Mouse (Mus musculus) heart, adult 18-20 months (tissue): ENCODE results near the gene Ppat. TPM values are rescaled to one million over a fixed set of nuclear protein-coding genes. Genes with fewer than 3 reads are reported as not detected.
"Not testable (repeated sequence)": the region's sequence is repeated elsewhere in the genome, so short reads cannot be mapped to it uniquely, and the experiment has no call there.

ENCODE experiments used
- DNase-seq, 2 experiments: peaks; one replicate each; pipeline ENCODE4 v3.0.0; 2021 to 2022; ENCODE audit warnings: mixed read lengths in 1 of 2
- total RNA-seq, 2 experiments: library from RNA; stranded (reverse); gene quantifications; 2 replicates each; pipeline ENCODE4 v1.2.3; 2021

The Ppat gene
- total RNA-seq, 2 experiments from 2014 or later, result 13.3 to 15.1 TPM

GRCm38 (mm10) chr5:76947758-76948157, 3.6 kb downstream of the Ppat start:
- DNase-seq, result no peak

GRCm38 (mm10) chr5:76947142-76947541, 4.2 kb downstream of the Ppat start:
- peak; percentile 27 to 31 for DNase-seq

- no peak for DNase-seq
Measured at GRCm38 (mm10) chr5:76945678-76946033, 5.7 kb downstream of the Ppat start.

GRCm38 (mm10) chr5:76944965-76945677, 6.3 kb downstream of the Ppat start:
- DNase-seq, result no peak

GRCm38 (mm10) chr5:76942505-76942904, 8.9 kb downstream of the Ppat start:
- DNase-seq, result no peak

- DNase-seq, result no peak
Measured at GRCm38 (mm10) chr5:76941975-76942374, 9.4 kb downstream of the Ppat start.

- DNase-seq, result no peak
Measured at GRCm38 (mm10) chr5:76939717-76940116, 11.7 kb downstream of the Ppat start.

- peak; percentile 38 to 52 for DNase-seq
Measured at GRCm38 (mm10) chr5:76929180-76929877, 22.0 kb downstream of the Ppat start.

GRCm38 (mm10) chr5:76928124-76928832, 23.1 kb downstream of the Ppat start:
- peak; percentile 61 to 69 for DNase-seq

GRCm38 (mm10) chr5:76924296-76924695, 27.1 kb downstream of the Ppat start:
- DNase-seq, result no peak

- DNase-seq, result peak; percentile 80 to 81
Measured at GRCm38 (mm10) chr5:76923428-76923827, 27.9 kb downstream of the Ppat start.

GRCm38 (mm10) chr5:76922833-76923232, 28.5 kb downstream of the Ppat start:
- DNase-seq, result no peak

GRCm38 (mm10) chr5:76912522-76912921, 38.9 kb downstream of the Ppat start:
- not testable (repeated sequence) for DNase-seq

GRCm38 (mm10) chr5:76910807-76911206, 40.6 kb downstream of the Ppat start:
- DNase-seq, result no peak

- DNase-seq, result no peak
Measured at GRCm38 (mm10) chr5:76906155-76906499, 45.3 kb downstream of the Ppat start.

GRCm38 (mm10) chr5:76905405-76906154, 45.8 kb downstream of the Ppat start, which contains the start of gene Aasdh:
Gene Aasdh (minus strand): TSS chr5:76905514.
- peak; percentile 94 to 97 for DNase-seq

GRCm38 (mm10) chr5:76904713-76905404, 46.5 kb downstream of the Ppat start:
- DNase-seq, result peak in 1 of 2 experiments; percentile 13

- no peak for DNase-seq
Measured at GRCm38 (mm10) chr5:76902131-76902530, 49.2 kb downstream of the Ppat start.

- DNase-seq, result no peak
Measured at GRCm38 (mm10) chr5:76893084-76893483, 58.3 kb downstream of the Ppat start.

GRCm38 (mm10) chr5:76892608-76893007, 58.8 kb downstream of the Ppat start:
- DNase-seq, result no peak

- no peak for DNase-seq
Measured at GRCm38 (mm10) chr5:76887011-76887410, 64.4 kb downstream of the Ppat start.

- DNase-seq, result no peak
Measured at GRCm38 (mm10) chr5:76884107-76884506, 67.3 kb downstream of the Ppat start.
